Mouse (Mus musculus): ENCODE results near the gene Hspbap1. TPM values are rescaled to one million over a fixed set of nuclear protein-coding genes. Genes with fewer than 3 reads are reported as not detected.

Gene Hspbap1
- polyA plus RNA-seq, 1 experiment = 44.0 TPM

- TF ChIP-seq GATA1 (IDR thresholded peaks at IDR 0.05; ENCODE audit: low read length) = no peak
These were observed 102.3 kb downstream of the Hspbap1 start for GRCm38 (mm10) chr16:35872410-35873006.

- no peak for TF ChIP-seq GATA1 (IDR thresholded peaks at IDR 0.05; ENCODE audit: low read length)
These were observed 104.2 kb downstream of the Hspbap1 start for GRCm38 (mm10) chr16:35874416-35874815.

Other genes starting within 250 kb of the Hspbap1 start
- gene Sema5b, start 229.2 kb upstream of the Hspbap1 start, polyA plus RNA-seq (2012) = not detected in 2 replicates
- gene Dirc2, start 1.0 kb upstream of the Hspbap1 start, polyA plus RNA-seq (2012) = 2.9 and 4.1 TPM in 2 replicates
- gene Parp14, start 101.2 kb downstream of the Hspbap1 start, polyA plus RNA-seq (2012) = 2.2 and 3.7 TPM in 2 replicates
- 1.3 and 2.0 TPM in 2 replicates for gene Parp9, start 168.1 kb downstream of the Hspbap1 start, polyA plus RNA-seq (2012)
- 2.3 and 2.8 TPM in 2 replicates for gene Dtx3l, start 168.8 kb downstream of the Hspbap1 start, polyA plus RNA-seq (2012)
- 46.7 and 66.0 TPM in 2 replicates for gene Kpna1, start 208.4 kb downstream of the Hspbap1 start, polyA plus RNA-seq (2012)